Mouse (Mus musculus) hindbrain, embryonic 14.5 days (tissue): Measurements from ENCODE around the gene Ncor1. TPM values are rescaled to one million over a fixed set of nuclear protein-coding genes. Genes with fewer than 3 reads are reported as not detected.

ENCODE experiments used
- ATAC-seq: fragments of 200-750 bp; cut with Nextera tagmentation; 2 replicates; pipeline ENCODE4 v1.8.0; 2017; ENCODE audit warnings: moderate number of reproducible peaks, mild to moderate bottlenecking, moderate TSS enrichment, moderate library complexity; ENCODE audit not compliant: low FRiP score
- DNase-seq: peaks from one replicate; pipeline ENCODE4 v3.0.0-alpha.2; 2015; ENCODE audit warnings: low spot score
- H3K27ac ChIP-seq: fragments of 300-500 bp; sonication (generic); 2 replicates; pipeline ENCODE4 v1.5.1; 2014; ENCODE audit warnings: mild to moderate bottlenecking, moderate library complexity
- H3K27me3 ChIP-seq: fragments of 300-500 bp; sonication (generic); 2 replicates; pipeline ENCODE4 v1.6.1; 2014; ENCODE audit warnings: mild to moderate bottlenecking, low read length, mixed read lengths; ENCODE audit not compliant: control insufficient read depth, insufficient read depth
- H3K36me3 ChIP-seq: fragments of 300-500 bp; sonication (generic); replicated peaks from 2 replicates; pipeline ENCODE4 v1.6.1; 2014; ENCODE audit not compliant: control insufficient read depth, insufficient read depth
- H3K4me1 ChIP-seq: fragments of 300-500 bp; sonication (generic); replicated peaks from 2 replicates; pipeline ENCODE4 v1.6.1; 2014; ENCODE audit warnings: antibody characterized with exemption, low read length, mixed read lengths; ENCODE audit not compliant: control insufficient read depth, insufficient read depth
- H3K4me2 ChIP-seq: fragments of 300-500 bp; sonication (generic); replicated peaks from 2 replicates; pipeline ENCODE4 v1.6.1; 2014; ENCODE audit warnings: mild to moderate bottlenecking, moderate library complexity
- H3K4me3 ChIP-seq: fragments of 300-500 bp; sonication (generic); replicated peaks from 2 replicates; pipeline ENCODE4 v1.5.1; 2014; ENCODE audit warnings: mild to moderate bottlenecking, low read length
- H3K9ac ChIP-seq: fragments of 300-500 bp; sonication (generic); 2 replicates; pipeline ENCODE4 v1.6.1; 2014
- H3K9me3 ChIP-seq: fragments of 300-500 bp; sonication (generic); 2 replicates; pipeline ENCODE4 v1.6.1; 2016; ENCODE audit warnings: low read length; ENCODE audit not compliant: control insufficient read depth
- WGBS: fragments of 180-500 bp; shearing (Covaris S2); extraction: QIAGEN DNeasy Blood & Tissue Kit; methylation state at CpG from one replicate; pipeline ENCODE4 v1.1.7; 2014; 5-methylcytosine and 5-hydroxymethylcytosine counted together
- polyA plus RNA-seq: library from polyadenylated mRNA; unstranded; fragments of >200 nt; fragmentation: Nextera tagmentation; extraction: Ambion mirVana; gene quantifications from 2 replicates; pipeline ENCODE4 v1.2.1, GENCODE M21; 2014

Gene Ncor1
- polyA plus RNA-seq, 1 experiment from 2014 or later: 202 TPM

- H3K36me3 ChIP-seq: no peaks in the 10 kb centered on the region
- no peak for ATAC-seq
- no peak overlapping the region for H3K9ac ChIP-seq
- no peak for DNase-seq
- no peaks in the 10 kb centered on the region for H3K9me3 ChIP-seq
- H3K4me1 ChIP-seq: peaks cover 15% of the 10 kb centered on the region
- H3K27ac ChIP-seq: no peak overlapping the region
- no peak overlapping the region for H3K4me3 ChIP-seq
- 85% methylated on average over 12 of the region's 12 CpGs for WGBS
- H3K4me2 ChIP-seq: no peak overlapping the region
- H3K27me3 ChIP-seq: no peaks in the 10 kb centered on the region
Observed at GRCm38 (mm10) chr11:62269097-62269496, 189.2 kb downstream of the Ncor1 start.

- Histone ChIP-seq H3K9ac (no peak overlapping the region), H3K27me3 (no peaks in the 10 kb centered on the region), H3K9me3 (no peaks in the 10 kb centered on the region), H3K4me1 (peaks cover 15% of the 10 kb centered on the region), H3K4me2 (no peak overlapping the region), H3K27ac (no peak overlapping the region), H3K4me3 (no peak overlapping the region), H3K36me3 (no peaks in the 10 kb centered on the region)
- no peak for ATAC-seq
- 83% methylated on average over 8 of the region's 8 CpGs for WGBS
- DNase-seq: no peak
Observed at GRCm38 (mm10) chr11:62268381-62268780, 190.0 kb downstream of the Ncor1 start.

- 42% methylated on average over 17 of the region's 17 CpGs for WGBS
- Histone ChIP-seq H3K9me3 (no peaks in the 10 kb centered on the region), H3K4me3 (no peak overlapping the region), H3K27me3 (no peaks in the 10 kb centered on the region), H3K4me2 (peak overlapping the region; percentile 23), H3K9ac (no peak overlapping the region), H3K27ac (peak overlapping the region; percentile 49; the same call in 1 of the 2 replicates), H3K36me3 (no peaks in the 10 kb centered on the region), H3K4me1 (peaks cover 15% of the 10 kb centered on the region)
- no peak for DNase-seq
- ATAC-seq: no peak
Observed at GRCm38 (mm10) chr11:62266466-62267214, 191.7 kb downstream of the Ncor1 start.

Other genes starting within 250 kb of the Ncor1 start
- gene Adora2b, start 209.6 kb downstream of the Ncor1 start, polyA plus RNA-seq: 5.7 and 5.8 TPM in 2 replicates
- gene Zswim7, start 177.2 kb downstream of the Ncor1 start, polyA plus RNA-seq: 16.2 and 18.0 TPM in 2 replicates
- gene Ttc19, start 177.1 kb downstream of the Ncor1 start, polyA plus RNA-seq: 36.2 and 42.9 TPM in 2 replicates
- gene Pigl, start 81 bp downstream of the Ncor1 start, polyA plus RNA-seq: 8.6 and 10.4 TPM in 2 replicates
- 63.8 and 64.8 TPM in 2 replicates for gene Cenpv, start 80.7 kb upstream of the Ncor1 start, polyA plus RNA-seq
- 4,396 and 4,426 TPM in 2 replicates for gene Ubb, start 92.6 kb upstream of the Ncor1 start, polyA plus RNA-seq
- 22.6 and 28.2 TPM in 2 replicates for gene Trpv2, start 115.9 kb upstream of the Ncor1 start, polyA plus RNA-seq
- gene Lrrc75a, start 190.0 kb upstream of the Ncor1 start, polyA plus RNA-seq: 10.5 and 12.6 TPM in 2 replicates
- gene Mmgt2, start 190.1 kb upstream of the Ncor1 start, polyA plus RNA-seq: 21.0 and 33.4 TPM in 2 replicates